Mouse (Mus musculus): ENCODE data around the gene Tex48.

GRCm38 (mm10) chr4:63633181-63633580, 11.0 kb upstream of the Tex48 start:
- no peak for TF ChIP-seq CTCF (IDR thresholded peaks at IDR 0.05; ENCODE audit: low read depth)
- TF ChIP-seq EP300 (optimal IDR thresholded peaks at IDR 0.05): no peak
